Mouse (Mus musculus) liver, embryonic 15.5 days (tissue): ENCODE data around the gene Zfand3. TPM values are rescaled to one million over a fixed set of nuclear protein-coding genes. Genes with fewer than 3 reads are reported as not detected.

ENCODE experiments used
- ATAC-seq: fragments of 200-750 bp; cut with Nextera tagmentation; 2 replicates; pipeline ENCODE4 v1.8.0; 2017; ENCODE audit warnings: moderate number of reproducible peaks, mild to moderate bottlenecking, moderate library complexity; ENCODE audit not compliant: insufficient read depth
- H3K27ac ChIP-seq: fragments of 300-500 bp; sonication (generic); replicated peaks from 2 replicates; pipeline ENCODE4 v1.5.1; 2015; ENCODE audit warnings: mild to moderate bottlenecking, inconsistent platforms
- H3K27me3 ChIP-seq: fragments of 300-500 bp; sonication (generic); 2 replicates; pipeline ENCODE4 v1.6.1; 2015; ENCODE audit warnings: mild to moderate bottlenecking, inconsistent platforms
- H3K36me3 ChIP-seq: fragments of 300-500 bp; sonication (generic); replicated peaks from 2 replicates; pipeline ENCODE4 v1.6.1; 2015; ENCODE audit warnings: moderate library complexity, mild to moderate bottlenecking, inconsistent platforms
- H3K4me1 ChIP-seq: fragments of 300-500 bp; sonication (generic); replicated peaks from 2 replicates; pipeline ENCODE4 v1.6.1; 2015; ENCODE audit warnings: inconsistent platforms
- H3K4me2 ChIP-seq: fragments of 300-500 bp; sonication (generic); 2 replicates; pipeline ENCODE4 v1.6.1; 2015; ENCODE audit warnings: moderate library complexity, mild to moderate bottlenecking, inconsistent platforms
- H3K4me3 ChIP-seq: fragments of 300-500 bp; sonication (generic); replicated peaks from 2 replicates; pipeline ENCODE4 v1.5.1; 2015; ENCODE audit warnings: mild to moderate bottlenecking, inconsistent platforms
- H3K9ac ChIP-seq: fragments of 300-500 bp; sonication (generic); 2 replicates; pipeline ENCODE4 v1.6.1; 2015; ENCODE audit warnings: moderate library complexity, mild to moderate bottlenecking, inconsistent platforms
- H3K9me3 ChIP-seq: fragments of 300-500 bp; sonication (generic); replicated peaks from 2 replicates; pipeline ENCODE4 v1.6.1; 2016; ENCODE audit warnings: inconsistent platforms
- WGBS: fragments of 180-500 bp; shearing (Covaris S2); methylation state at CpG from one replicate; pipeline ENCODE4 v1.1.7; 2015; ENCODE audit warnings: mixed read lengths; ENCODE audit not compliant: insufficient replicate concordance; 5-methylcytosine and 5-hydroxymethylcytosine counted together
- polyA plus RNA-seq: library from polyadenylated mRNA; unstranded; fragments of >200 nt; fragmentation: Nextera tagmentation; extraction: Ambion mirVana; gene quantifications from 2 replicates; pipeline ENCODE4 v1.2.1, GENCODE M21; 2015

Gene Zfand3
- polyA plus RNA-seq, 1 experiment from 2014 or later = 15.4 TPM

DNA sequence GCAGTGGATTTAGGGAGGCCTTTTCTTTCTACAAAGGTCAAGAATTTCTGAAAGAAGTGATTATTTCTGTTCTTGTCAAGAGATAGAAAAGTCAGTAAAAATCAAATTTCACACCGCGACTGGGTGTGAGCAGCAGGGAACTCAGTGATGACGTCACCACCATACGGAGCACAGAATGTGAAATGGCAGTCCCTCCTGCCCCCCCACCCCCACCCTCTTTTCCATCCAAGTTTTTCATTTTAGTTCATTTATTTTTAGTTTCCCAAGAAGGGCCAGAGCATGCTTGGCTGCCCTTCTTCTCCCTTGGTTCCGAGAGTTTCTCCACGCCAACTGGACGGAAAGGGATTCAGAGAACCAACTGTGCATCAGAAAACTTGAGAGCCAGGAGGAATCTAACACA, 6.8 kb upstream of the Zfand3 start:
- H3K4me3 ChIP-seq = no peak overlapping the region
- H3K27me3 ChIP-seq = no peaks in the 10 kb centered on the region
- no peak overlapping the region for H3K9ac ChIP-seq
- no peak overlapping the region for H3K27ac ChIP-seq
- H3K9me3 ChIP-seq = no peaks in the 10 kb centered on the region
- no peaks in the 10 kb centered on the region for H3K36me3 ChIP-seq
- ATAC-seq = no peak
- H3K4me1 ChIP-seq = no peaks in the 10 kb centered on the region
- no peak overlapping the region for H3K4me2 ChIP-seq
- 78% methylated on average over 7 of the region's 7 CpGs for WGBS

- Histone ChIP-seq H3K9me3 (no peaks in the 10 kb centered on the region), H3K4me2 (no peak overlapping the region), H3K4me1 (peaks cover 9% of the 10 kb centered on the region), H3K36me3 (no peaks in the 10 kb centered on the region), H3K27ac (no peak overlapping the region), H3K9ac (no peak overlapping the region), H3K27me3 (no peaks in the 10 kb centered on the region), H3K4me3 (no peak overlapping the region)
- ATAC-seq = no peak
- WGBS = 73% methylated on average over 24 of the region's 24 CpGs
Measured at GRCm38 (mm10) chr17:29998566-29999295, 5.8 kb upstream of the Zfand3 start.

DNA sequence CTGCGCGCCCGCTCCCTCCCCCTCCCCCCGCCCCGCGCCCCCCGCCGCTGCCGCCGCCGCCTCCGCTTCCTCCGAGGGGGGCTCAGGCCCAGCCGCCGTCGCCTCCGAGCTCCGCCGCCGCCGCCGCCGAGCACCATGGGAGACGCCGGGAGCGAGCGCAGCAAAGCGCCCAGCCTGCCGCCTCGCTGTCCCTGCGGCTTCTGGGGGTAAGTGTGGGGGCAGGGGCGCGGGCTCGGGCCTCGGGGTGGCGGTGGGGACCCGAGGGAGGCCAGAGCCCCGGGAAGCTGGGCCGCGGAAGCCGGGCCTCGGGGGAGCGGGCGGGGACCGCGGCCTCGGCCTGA, 540 bp downstream of the Zfand3 start:
- Histone ChIP-seq H3K27me3 (no peaks in the 10 kb centered on the region), H3K27ac (peak overlapping the region; percentile 100), H3K4me2 (peak overlapping the region; percentile 92), H3K4me1 (peaks cover 48% of the 10 kb centered on the region), H3K36me3 (no peaks in the 10 kb centered on the region), H3K9me3 (no peaks in the 10 kb centered on the region), H3K4me3 (peak overlapping the region; percentile 76), H3K9ac (peak overlapping the region; percentile 90)
- ATAC-seq = peak; percentile 4; the same call in 1 of the 2 replicates
- WGBS = 1% methylated on average over 19 of the region's 47 CpGs

GRCm38 (mm10) chr17:30005451-30005941, 963 bp downstream of the Zfand3 start:
- Histone ChIP-seq H3K27ac (peak overlapping the region; percentile 100), H3K9ac (peak overlapping the region; percentile 90), H3K4me1 (peaks cover 51% of the 10 kb centered on the region), H3K4me3 (peak overlapping the region; percentile 76), H3K27me3 (no peaks in the 10 kb centered on the region), H3K36me3 (no peaks in the 10 kb centered on the region), H3K9me3 (no peaks in the 10 kb centered on the region), H3K4me2 (peak overlapping the region; percentile 92)
- ATAC-seq = no peak
- 0% methylated on average over 16 of the region's 19 CpGs for WGBS

DNA sequence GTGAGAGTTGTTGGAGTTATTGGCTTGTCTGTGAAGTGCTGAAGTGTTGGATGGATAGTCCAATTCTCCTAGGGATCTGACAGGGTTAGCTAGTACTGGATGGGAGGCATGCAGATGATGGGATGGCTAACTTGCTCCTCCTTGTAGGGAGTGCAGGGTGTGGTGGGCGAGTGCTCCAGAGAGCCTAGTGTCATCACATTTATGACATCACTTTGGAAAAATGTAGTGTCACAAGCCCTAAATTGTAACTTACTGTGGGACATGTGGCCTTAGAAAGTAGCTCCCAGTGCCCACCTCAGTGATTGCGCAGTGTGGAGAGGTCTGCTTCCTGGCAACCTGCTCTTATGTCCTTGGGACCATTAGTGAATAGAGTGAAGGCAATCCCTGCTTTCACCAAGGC, 2.3 kb downstream of the Zfand3 start:
- peaks cover 51% of the 10 kb centered on the region for H3K4me1 ChIP-seq
- peak overlapping the region; percentile 55; the same call in 1 of the 2 replicates for H3K27ac ChIP-seq
- H3K4me3 ChIP-seq = no peak overlapping the region
- H3K9me3 ChIP-seq = no peaks in the 10 kb centered on the region
- WGBS = 69% methylated on average over 2 of the region's 2 CpGs
- H3K9ac ChIP-seq = no peak overlapping the region; the same call in 1 of the 2 replicates
- no peak for ATAC-seq
- H3K27me3 ChIP-seq = no peaks in the 10 kb centered on the region
- peak overlapping the region; percentile 37 for H3K4me2 ChIP-seq
- no peaks in the 10 kb centered on the region for H3K36me3 ChIP-seq

- no peak for ATAC-seq
- Histone ChIP-seq H3K27me3 (no peaks in the 10 kb centered on the region), H3K4me3 (no peak overlapping the region; the same call in 1 of the 2 replicates), H3K4me2 (peak overlapping the region; percentile 37), H3K9me3 (no peaks in the 10 kb centered on the region), H3K36me3 (no peaks in the 10 kb centered on the region), H3K9ac (no peak overlapping the region), H3K4me1 (peaks cover 55% of the 10 kb centered on the region), H3K27ac (peak overlapping the region; percentile 55; the same call in 1 of the 2 replicates)
- 64% methylated on average over 6 of the region's 6 CpGs for WGBS
Measured at GRCm38 (mm10) chr17:30007883-30008282, 3.4 kb downstream of the Zfand3 start.

GRCm38 (mm10) chr17:30008392-30008791, 3.9 kb downstream of the Zfand3 start:
- peak overlapping the region; percentile 37 for H3K4me2 ChIP-seq
- no peaks in the 10 kb centered on the region for H3K27me3 ChIP-seq
- ATAC-seq = no peak
- H3K4me1 ChIP-seq = peaks cover 49% of the 10 kb centered on the region
- no peak overlapping the region; the same call in 1 of the 2 replicates for H3K4me3 ChIP-seq
- H3K27ac ChIP-seq = peak overlapping the region; percentile 38; the same call in 1 of the 2 replicates
- no peaks in the 10 kb centered on the region for H3K36me3 ChIP-seq
- H3K9me3 ChIP-seq = no peaks in the 10 kb centered on the region
- H3K9ac ChIP-seq = no peak overlapping the region

DNA sequence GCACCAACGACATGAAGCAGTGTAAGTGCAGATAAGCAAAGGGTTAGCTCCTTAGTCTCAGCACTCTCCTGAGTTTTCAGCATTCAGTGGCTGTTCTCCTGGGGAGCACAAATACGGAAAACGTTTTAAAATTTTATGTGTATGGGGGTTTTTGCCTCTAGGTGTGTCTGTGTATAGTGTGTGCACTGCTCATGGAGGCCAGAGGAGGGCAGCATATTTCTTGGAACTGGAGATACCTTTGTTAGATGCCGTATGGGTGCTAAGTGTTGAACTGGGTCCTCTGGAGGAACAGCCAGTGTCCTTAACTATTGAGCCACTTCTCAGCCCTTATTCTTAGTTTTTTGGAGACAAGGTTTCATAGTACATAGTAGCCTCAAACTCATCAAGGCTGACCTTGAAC, 10.1 kb downstream of the Zfand3 start:
- ATAC-seq = no peak
- no peak overlapping the region for H3K9ac ChIP-seq
- peaks cover 11% of the 10 kb centered on the region; the same call in 1 of the 2 replicates for H3K4me1 ChIP-seq
- H3K9me3 ChIP-seq = no peaks in the 10 kb centered on the region
- H3K36me3 ChIP-seq = 0 out of 2 replicates have a peak, but pooled peaks cover 7% of the 10 kb centered on the region
- no peak overlapping the region for H3K4me3 ChIP-seq
- no peaks in the 10 kb centered on the region for H3K27me3 ChIP-seq
- no peak overlapping the region for H3K27ac ChIP-seq
- WGBS = 85% methylated on average over 4 of the region's 4 CpGs
- no peak overlapping the region for H3K4me2 ChIP-seq

GRCm38 (mm10) chr17:30018927-30019610, 14.5 kb downstream of the Zfand3 start:
- Histone ChIP-seq H3K9ac (no peak overlapping the region), H3K4me2 (no peak overlapping the region; the same call in 1 of the 2 replicates), H3K36me3 (0 out of 2 replicates have a peak, but pooled peaks cover 5% of the 10 kb centered on the region), H3K4me3 (no peak overlapping the region), H3K27me3 (no peaks in the 10 kb centered on the region), H3K9me3 (no peaks in the 10 kb centered on the region), H3K4me1 (no peaks in the 10 kb centered on the region; the same call in 1 of the 2 replicates), H3K27ac (no peak overlapping the region)
- 72% methylated on average over 12 of the region's 12 CpGs for WGBS
- no peak for ATAC-seq

DNA sequence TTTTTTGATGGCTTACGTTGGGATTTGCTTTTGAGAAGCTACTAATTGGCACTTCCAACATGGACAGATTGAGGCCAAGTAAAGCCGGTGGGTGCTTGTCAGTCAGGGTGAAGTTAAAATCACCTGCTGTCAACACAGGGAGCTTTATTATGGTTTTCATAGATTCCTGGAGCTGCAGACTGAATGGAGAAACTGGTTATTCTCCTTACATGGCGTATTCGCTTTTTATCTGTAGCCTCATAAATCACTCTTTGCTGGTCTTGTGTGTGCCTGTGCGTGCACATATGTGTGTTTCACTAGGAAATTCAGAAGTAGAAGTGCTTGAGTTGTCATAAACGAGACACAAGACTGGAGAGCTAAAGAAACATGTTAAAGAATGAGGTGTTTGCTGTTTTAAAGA, 15.4 kb downstream of the Zfand3 start:
- 0 out of 2 replicates have a peak, but pooled peaks cover 2% of the 10 kb centered on the region for H3K36me3 ChIP-seq
- H3K27ac ChIP-seq = no peak overlapping the region
- H3K4me1 ChIP-seq = no peaks in the 10 kb centered on the region; the same call in 1 of the 2 replicates
- H3K9me3 ChIP-seq = no peaks in the 10 kb centered on the region
- WGBS = 70% methylated on average over 6 of the region's 6 CpGs
- H3K27me3 ChIP-seq = no peaks in the 10 kb centered on the region
- H3K4me3 ChIP-seq = no peak overlapping the region
- no peak for ATAC-seq
- no peak overlapping the region for H3K9ac ChIP-seq
- no peak overlapping the region for H3K4me2 ChIP-seq

DNA sequence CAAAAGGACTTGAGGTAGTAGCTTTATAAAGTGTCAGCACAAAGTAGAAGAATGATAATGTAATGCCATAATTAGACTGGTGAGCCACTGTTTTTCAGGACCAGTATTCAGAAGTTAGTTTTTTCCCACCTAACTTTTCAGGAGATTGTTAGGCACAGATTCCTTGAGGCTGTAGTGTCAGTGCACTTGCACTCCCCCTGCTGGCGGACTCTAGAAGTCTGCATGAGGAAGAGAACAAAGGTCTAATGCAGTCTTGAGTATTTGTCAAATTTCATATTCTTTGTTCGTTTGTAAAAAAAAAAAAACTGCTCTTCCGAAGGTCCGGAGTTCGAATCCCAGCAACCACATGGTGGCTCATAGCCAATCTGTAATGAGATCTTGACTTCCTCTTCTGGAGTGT, 20.1 kb downstream of the Zfand3 start:
- no peak overlapping the region for H3K27ac ChIP-seq
- WGBS = 38% methylated on average over 5 of the region's 5 CpGs
- no peaks in the 10 kb centered on the region for H3K36me3 ChIP-seq
- H3K4me1 ChIP-seq = peaks cover 37% of the 10 kb centered on the region
- no peak overlapping the region for H3K9ac ChIP-seq
- H3K9me3 ChIP-seq = no peaks in the 10 kb centered on the region
- no peak overlapping the region for H3K4me3 ChIP-seq
- no peak for ATAC-seq
- H3K27me3 ChIP-seq = no peaks in the 10 kb centered on the region
- no peak overlapping the region for H3K4me2 ChIP-seq
